Mouse (Mus musculus) layer of hippocampus, adult 11-12 months (tissue): Measurements from ENCODE around the gene Aknad1.

Experiments
- DNase-seq: peaks from one replicate; pipeline ENCODE4 v3.0.0; 2022; ENCODE audit warnings: low spot score

Gene Aknad1

GRCm38 (mm10) chr3:108739045-108739708 lies at the start of gene Aknad1:
Gene Aknad1, plus strand, starts transcription at chr3:108739658.
- no peak for DNase-seq

GRCm38 (mm10) chr3:108689979-108690378 lies 49.5 kb upstream of the Aknad1 start:
- DNase-seq, result no peak

GRCm38 (mm10) chr3:108694321-108694720 lies 45.1 kb upstream of the Aknad1 start:
- no peak for DNase-seq

- DNase-seq, result no peak
Observed at GRCm38 (mm10) chr3:108698662-108699061, 40.8 kb upstream of the Aknad1 start.

GRCm38 (mm10) chr3:108699786-108700185 lies 39.7 kb upstream of the Aknad1 start:
- no peak for DNase-seq

GRCm38 (mm10) chr3:108701256-108701655 lies 38.2 kb upstream of the Aknad1 start:
- no peak for DNase-seq

- no peak for DNase-seq
Observed at GRCm38 (mm10) chr3:108702789-108703188, 36.7 kb upstream of the Aknad1 start.

GRCm38 (mm10) chr3:108711296-108711695 lies 28.2 kb upstream of the Aknad1 start:
- DNase-seq, result no peak

GRCm38 (mm10) chr3:108713065-108713675 lies 26.3 kb upstream of the Aknad1 start:
- DNase-seq, result no peak

GRCm38 (mm10) chr3:108714837-108715236 lies 24.6 kb upstream of the Aknad1 start:
- DNase-seq, result no peak

GRCm38 (mm10) chr3:108717896-108718502 lies 21.5 kb upstream of the Aknad1 start:
- DNase-seq, result no peak

- no peak for DNase-seq
Observed at GRCm38 (mm10) chr3:108719357-108719756, 20.1 kb upstream of the Aknad1 start.

GRCm38 (mm10) chr3:108719761-108720160 lies 19.7 kb upstream of the Aknad1 start:
- DNase-seq, result no peak

GRCm38 (mm10) chr3:108721076-108721991 lies 18.1 kb upstream of the Aknad1 start:
- peak; percentile 44 for DNase-seq

GRCm38 (mm10) chr3:108722036-108722872 lies 17.2 kb upstream of the Aknad1 start, which contains the start of gene Gpsm2:
Gene Gpsm2, minus strand, starts transcription at chr3:108722309.
- peak; percentile 95 for DNase-seq

- DNase-seq, result no peak
Observed at GRCm38 (mm10) chr3:108726413-108726812, 13.0 kb upstream of the Aknad1 start.

GRCm38 (mm10) chr3:108727344-108727743 lies 12.1 kb upstream of the Aknad1 start:
- DNase-seq, result no peak

GRCm38 (mm10) chr3:108727776-108728175 lies 11.7 kb upstream of the Aknad1 start:
- no peak for DNase-seq

- DNase-seq, result no peak
Observed at GRCm38 (mm10) chr3:108730316-108730715, 9.1 kb upstream of the Aknad1 start.

GRCm38 (mm10) chr3:108737761-108738160 lies 1.7 kb upstream of the Aknad1 start:
- DNase-seq, result no peak

- DNase-seq, result no peak
Observed at GRCm38 (mm10) chr3:108744060-108744459, 4.6 kb downstream of the Aknad1 start.
